Mouse (Mus musculus): ENCODE results near the gene Slc4a4. TPM values are rescaled to one million over a fixed set of nuclear protein-coding genes. Genes with fewer than 3 reads are reported as not detected.
"Not testable (repeated sequence)": the region's sequence is repeated elsewhere in the genome, so short reads cannot be mapped to it uniquely, and the experiment has no call there.

Gene Slc4a4
- polyA plus RNA-seq, 1 experiment from 2014 or later: 6.7 TPM

GRCm38 (mm10) chr5:89102560-89102959 lies 215.9 kb downstream of the Slc4a4 start:
- ATAC-seq (replicated peaks): no peak
- H3K4me1 ChIP-seq: no peaks in the 10 kb centered on the region
- no peak overlapping the region for H3K4me2 ChIP-seq
- H3K36me3 ChIP-seq (replicated peaks): no peaks in the 10 kb centered on the region
- no peak overlapping the region for H3K4me3 ChIP-seq
- H3K9ac ChIP-seq: no peak overlapping the region
- WGBS: 80% methylated on average over 4 of the region's 4 CpGs
- H3K27ac ChIP-seq: no peak overlapping the region
- H3K9me3 ChIP-seq: no peaks in the 10 kb centered on the region
- H3K27me3 ChIP-seq (replicated peaks): no peaks in the 10 kb centered on the region

DNA sequence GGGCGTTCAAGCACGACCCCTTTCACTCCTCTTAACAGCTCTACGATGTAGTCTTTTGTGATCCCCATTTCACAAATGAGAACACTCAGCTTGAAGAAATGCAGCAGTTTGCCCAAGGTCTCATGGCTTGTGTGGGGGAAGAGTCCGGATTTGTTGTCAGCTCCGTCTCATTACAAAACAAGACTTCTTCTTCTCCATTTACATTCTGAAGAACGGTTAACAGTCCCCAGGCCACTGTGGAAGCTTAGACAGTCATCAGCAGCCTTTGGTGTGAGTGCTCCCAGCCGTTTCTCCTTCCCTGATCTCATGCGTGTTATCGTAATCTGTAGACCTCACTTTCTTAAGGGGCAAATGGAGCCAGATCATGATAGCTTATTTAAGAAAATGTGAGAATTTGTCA lies 218.7 kb downstream of the Slc4a4 start:
- no peaks in the 10 kb centered on the region for H3K27me3 ChIP-seq (replicated peaks)
- H3K27ac ChIP-seq: no peak overlapping the region
- no peaks in the 10 kb centered on the region for H3K9me3 ChIP-seq
- 66% methylated on average over 9 of the region's 9 CpGs for WGBS
- no peaks in the 10 kb centered on the region for H3K36me3 ChIP-seq (replicated peaks)
- no peak for ATAC-seq (replicated peaks)
- no peaks in the 10 kb centered on the region for H3K4me1 ChIP-seq
- H3K9ac ChIP-seq: no peak overlapping the region
- H3K4me3 ChIP-seq: no peak overlapping the region
- no peak overlapping the region for H3K4me2 ChIP-seq

DNA sequence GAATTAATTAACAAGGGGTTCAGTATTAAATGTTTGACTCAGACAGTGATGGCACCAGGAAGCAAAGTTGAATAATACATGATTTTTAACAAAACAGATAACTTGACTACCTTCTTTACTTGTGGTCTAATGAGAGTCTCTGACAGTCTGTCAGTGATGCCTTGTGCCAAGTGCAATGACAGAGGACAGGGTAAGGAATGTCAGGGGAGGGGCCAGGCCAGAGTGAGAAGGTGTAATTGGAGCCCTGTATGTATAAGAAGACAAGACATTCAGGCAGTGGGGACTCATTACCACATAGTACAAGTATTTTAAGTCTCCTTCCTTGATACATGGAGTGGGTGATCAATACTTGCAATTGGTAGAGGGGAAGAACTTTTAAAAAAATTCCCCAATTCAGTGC lies 219.6 kb downstream of the Slc4a4 start:
- no peak for ATAC-seq (replicated peaks)

GRCm38 (mm10) chr5:89108809-89109208 lies 222.2 kb downstream of the Slc4a4 start:
- Histone ChIP-seq H3K4me3 (no peak overlapping the region), H3K27me3 (replicated peaks) (no peaks in the 10 kb centered on the region), H3K4me2 (no peak overlapping the region), H3K4me1 (no peaks in the 10 kb centered on the region), H3K9ac (no peak overlapping the region), H3K9me3 (no peaks in the 10 kb centered on the region), H3K27ac (no peak overlapping the region), H3K36me3 (replicated peaks) (no peaks in the 10 kb centered on the region)
- ATAC-seq (replicated peaks): 0 out of 2 replicates have a peak, but pooled peaks have one; percentile 48
- WGBS: 74% methylated on average over 1 of the region's 1 CpGs

More for the DNA sequence above, 219.6 kb downstream of the Slc4a4 start:
- Histone ChIP-seq H3K9me3 (no peaks in the 10 kb centered on the region), H3K36me3 (replicated peaks) (no peaks in the 10 kb centered on the region), H3K4me1 (no peaks in the 10 kb centered on the region), H3K9ac (no peak overlapping the region), H3K27me3 (replicated peaks) (no peaks in the 10 kb centered on the region), H3K27ac (no peak overlapping the region), H3K4me2 (no peak overlapping the region), H3K4me3 (no peak overlapping the region)

- no peaks in the 10 kb centered on the region for H3K9me3 ChIP-seq
- H3K27ac ChIP-seq: no peak overlapping the region
- H3K4me3 ChIP-seq: no peak overlapping the region
- H3K27me3 ChIP-seq (replicated peaks): no peaks in the 10 kb centered on the region
- ATAC-seq (replicated peaks): no peak
- H3K36me3 ChIP-seq (replicated peaks): no peaks in the 10 kb centered on the region
- no peak overlapping the region for H3K4me2 ChIP-seq
- 86% methylated on average over 2 of the region's 2 CpGs for WGBS
- no peak overlapping the region for H3K9ac ChIP-seq
- no peaks in the 10 kb centered on the region for H3K4me1 ChIP-seq
These were observed 223.2 kb downstream of the Slc4a4 start for GRCm38 (mm10) chr5:89109832-89110231.

- H3K36me3 ChIP-seq (replicated peaks); H3K27me3 ChIP-seq (replicated peaks); H3K27ac ChIP-seq; H3K9me3 ChIP-seq; H3K9ac ChIP-seq; H3K4me2 ChIP-seq; H3K4me3 ChIP-seq; ATAC-seq (replicated peaks); H3K4me1 ChIP-seq: not testable (repeated sequence)
- WGBS: 97% methylated on average over 15 of the region's 17 CpGs
These were observed 225.4 kb downstream of the Slc4a4 start for GRCm38 (mm10) chr5:89111987-89112386.

- Histone ChIP-seq H3K27me3 (replicated peaks) (no peaks in the 10 kb centered on the region), H3K9ac (no peak overlapping the region), H3K4me2 (no peak overlapping the region), H3K9me3 (no peaks in the 10 kb centered on the region), H3K27ac (no peak overlapping the region), H3K36me3 (replicated peaks) (no peaks in the 10 kb centered on the region), H3K4me3 (no peak overlapping the region), H3K4me1 (no peaks in the 10 kb centered on the region)
- ATAC-seq (replicated peaks): no peak
- WGBS: 80% methylated on average over 1 of the region's 1 CpGs
These were observed 234.3 kb downstream of the Slc4a4 start for GRCm38 (mm10) chr5:89120881-89121280.

DNA sequence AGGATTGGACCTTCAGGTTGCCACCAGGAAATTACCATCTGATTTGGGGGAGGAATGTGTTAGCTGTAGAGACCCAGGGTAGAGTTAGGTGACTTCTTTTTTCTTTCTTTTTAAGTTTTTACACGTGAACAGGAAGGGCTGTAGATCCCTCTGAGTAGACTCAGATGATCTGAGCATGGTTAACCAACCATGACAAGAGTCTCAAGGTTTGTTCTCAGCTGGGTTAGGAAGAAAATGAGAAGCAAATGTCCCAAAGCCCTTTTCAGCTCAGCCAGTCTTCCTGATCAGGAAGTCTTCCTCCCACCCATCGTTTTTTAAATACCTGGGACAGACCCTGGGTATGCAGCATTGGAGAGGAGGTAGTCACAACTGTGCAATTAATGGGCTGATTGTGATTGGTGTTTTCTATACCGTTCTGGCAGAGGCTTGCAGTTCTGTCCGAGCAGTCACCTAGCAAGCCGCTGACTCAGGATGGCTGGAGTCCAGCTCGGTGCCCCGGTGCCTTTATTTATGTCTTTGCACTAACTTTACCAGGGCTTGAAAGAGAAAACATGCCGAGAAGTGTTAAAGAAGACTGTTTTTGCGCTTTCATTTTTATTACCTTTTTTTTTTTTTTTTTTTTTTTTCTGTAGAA lies 236.8 kb downstream of the Slc4a4 start:
- Histone ChIP-seq H3K4me1 (no peaks in the 10 kb centered on the region), H3K4me2 (no peak overlapping the region), H3K27me3 (replicated peaks) (no peaks in the 10 kb centered on the region), H3K9me3 (no peaks in the 10 kb centered on the region), H3K4me3 (no peak overlapping the region), H3K27ac (no peak overlapping the region), H3K36me3 (replicated peaks) (no peaks in the 10 kb centered on the region), H3K9ac (no peak overlapping the region)
- WGBS: 71% methylated on average over 9 of the region's 9 CpGs
- ATAC-seq (replicated peaks): no peak

DNA sequence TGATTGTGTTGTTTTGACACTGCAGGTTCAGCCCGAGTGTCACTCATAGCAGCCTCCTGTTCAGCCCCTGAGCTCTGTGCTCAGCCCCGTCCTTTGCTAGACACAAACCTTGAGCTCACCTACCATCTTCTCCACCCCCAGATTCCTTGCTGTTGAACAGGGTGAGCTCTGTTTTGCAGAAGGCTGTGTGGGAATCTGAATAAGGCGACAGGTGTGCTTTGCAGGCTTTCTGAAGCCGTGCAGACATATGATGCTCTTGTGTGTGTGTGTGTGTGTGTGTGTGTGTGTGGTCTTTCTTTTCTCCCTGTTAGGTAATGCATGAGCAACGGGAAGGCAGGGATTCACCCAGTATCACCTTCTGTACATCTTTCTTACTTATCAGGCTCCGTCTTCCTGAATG lies 241.6 kb downstream of the Slc4a4 start:
- Histone ChIP-seq H3K27ac (no peak overlapping the region), H3K9ac (no peak overlapping the region), H3K36me3 (replicated peaks) (no peaks in the 10 kb centered on the region), H3K9me3 (no peaks in the 10 kb centered on the region), H3K4me3 (no peak overlapping the region), H3K4me2 (no peak overlapping the region), H3K4me1 (no peaks in the 10 kb centered on the region), H3K27me3 (replicated peaks) (no peaks in the 10 kb centered on the region)
- ATAC-seq (replicated peaks): no peak
- 89% methylated on average over 6 of the region's 6 CpGs for WGBS

DNA sequence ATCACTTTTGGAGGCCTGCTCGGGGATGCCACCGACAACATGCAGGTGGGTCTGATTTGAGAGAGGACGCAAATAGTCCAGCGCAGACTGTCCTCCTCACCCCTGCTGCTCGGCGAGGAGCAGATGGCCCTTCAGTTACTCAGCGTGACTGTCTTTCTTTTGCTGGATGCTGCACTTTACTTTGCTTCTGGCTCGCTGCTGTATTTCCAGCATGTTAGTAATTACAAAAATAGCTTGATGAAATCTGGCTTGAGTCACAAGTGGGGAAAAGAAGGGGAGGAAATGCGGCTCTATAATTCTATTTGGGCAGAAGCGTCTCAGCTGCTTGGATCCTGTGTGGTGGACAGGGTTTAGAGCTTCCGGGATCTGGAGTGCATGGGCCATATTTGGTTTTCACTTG lies 249.2 kb downstream of the Slc4a4 start:
- WGBS: 83% methylated on average over 11 of the region's 11 CpGs
- no peaks in the 10 kb centered on the region for H3K36me3 ChIP-seq (replicated peaks)
- no peak overlapping the region for H3K27ac ChIP-seq
- no peak for ATAC-seq (replicated peaks)
- no peak overlapping the region for H3K9ac ChIP-seq
- H3K27me3 ChIP-seq (replicated peaks): no peaks in the 10 kb centered on the region
- H3K4me2 ChIP-seq: no peak overlapping the region
- H3K4me1 ChIP-seq: no peaks in the 10 kb centered on the region
- H3K4me3 ChIP-seq: no peak overlapping the region
- no peaks in the 10 kb centered on the region for H3K9me3 ChIP-seq

DNA sequence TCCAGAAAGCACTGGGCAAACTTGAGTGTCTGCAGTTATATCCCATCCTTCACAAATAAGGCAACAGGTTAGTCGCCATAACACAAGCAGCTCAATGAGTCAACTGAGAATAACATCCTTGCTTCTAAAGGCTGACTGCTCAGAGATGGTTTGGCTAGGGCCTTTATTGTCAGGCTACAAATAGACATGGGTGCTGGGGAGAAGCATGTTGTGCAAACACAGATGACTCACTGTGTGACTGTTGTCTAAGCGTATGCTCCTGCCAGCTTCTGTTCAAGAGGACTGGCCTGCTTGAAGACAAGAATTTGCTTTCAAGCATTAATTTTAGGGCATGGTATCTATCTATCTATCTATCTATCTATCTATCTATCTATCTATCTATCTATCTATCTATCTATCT lies 253.5 kb downstream of the Slc4a4 start:
- H3K4me2 ChIP-seq: no peak overlapping the region
- H3K27me3 ChIP-seq (replicated peaks): no peaks in the 10 kb centered on the region
- H3K27ac ChIP-seq: no peak overlapping the region
- no peak overlapping the region for H3K9ac ChIP-seq
- no peaks in the 10 kb centered on the region for H3K4me1 ChIP-seq
- no peak for ATAC-seq (replicated peaks)
- H3K4me3 ChIP-seq: no peak overlapping the region
- H3K9me3 ChIP-seq: no peaks in the 10 kb centered on the region
- 97% methylated on average over 2 of the region's 2 CpGs for WGBS
- no peaks in the 10 kb centered on the region for H3K36me3 ChIP-seq (replicated peaks)

GRCm38 (mm10) chr5:89141761-89142160 lies 255.1 kb downstream of the Slc4a4 start:
- Histone ChIP-seq H3K27me3 (replicated peaks) (no peaks in the 10 kb centered on the region), H3K4me3 (no peak overlapping the region), H3K4me2 (no peak overlapping the region), H3K9me3 (no peaks in the 10 kb centered on the region), H3K4me1 (no peaks in the 10 kb centered on the region), H3K9ac (no peak overlapping the region), H3K36me3 (replicated peaks) (no peaks in the 10 kb centered on the region), H3K27ac (no peak overlapping the region)
- 87% methylated on average over 2 of the region's 2 CpGs for WGBS
- ATAC-seq (replicated peaks): no peak

GRCm38 (mm10) chr5:89146276-89146675 lies 259.7 kb downstream of the Slc4a4 start:
- Histone ChIP-seq H3K9ac (no peak overlapping the region), H3K4me3 (no peak overlapping the region), H3K4me1 (no peaks in the 10 kb centered on the region), H3K27me3 (replicated peaks) (no peaks in the 10 kb centered on the region), H3K9me3 (no peaks in the 10 kb centered on the region), H3K4me2 (no peak overlapping the region), H3K36me3 (replicated peaks) (no peaks in the 10 kb centered on the region), H3K27ac (no peak overlapping the region)
- ATAC-seq (replicated peaks): no peak
- WGBS: 86% methylated on average over 2 of the region's 2 CpGs

Measured in midbrain, embryonic 15.5 days (tissue).